Mouse (Mus musculus) liver, postnatal 0 days (tissue): ENCODE measurements at regions not wholly inside any gene's neighbourhood (a gene's known extent, or its start where the extent isn't known, plus 50 kb on each side); places are given as distances from the start of the nearest gene placed in this dataset.
"Not testable (repeated sequence)": the region's sequence is repeated elsewhere in the genome, so short reads cannot be mapped to it uniquely, and the experiment has no call there.

Experiments used
- ATAC-seq: fragments of 200-750 bp; cut with Nextera tagmentation; 2 replicates; pipeline ENCODE4 v1.8.0; 2017; ENCODE audit warnings: mild to moderate bottlenecking, moderate library complexity
- DNase-seq: peaks from one replicate; pipeline ENCODE4 v3.0.0-alpha.2; 2016
- H3K27ac ChIP-seq: fragments of 300-500 bp; sonication (generic); 2 replicates; pipeline ENCODE4 v1.5.1; 2014; ENCODE audit warnings: antibody characterized with exemption, moderate library complexity, mild to moderate bottlenecking, low read depth
- H3K27me3 ChIP-seq: fragments of 300-500 bp; sonication (generic); 2 replicates; pipeline ENCODE4 v1.6.1; 2014; ENCODE audit warnings: low read length, control low read depth, mixed read lengths; ENCODE audit not compliant: insufficient read depth
- H3K36me3 ChIP-seq: fragments of 300-500 bp; sonication (generic); replicated peaks from 2 replicates; pipeline ENCODE4 v1.6.1; 2014; ENCODE audit warnings: mild to moderate bottlenecking, control low read depth, low read length, moderate library complexity, mixed read lengths; ENCODE audit not compliant: insufficient read depth
- H3K4me1 ChIP-seq: fragments of 300-500 bp; sonication (generic); 2 replicates; pipeline ENCODE4 v1.6.1; 2014; ENCODE audit warnings: antibody characterized with exemption, mild to moderate bottlenecking, control low read depth; ENCODE audit not compliant: insufficient read depth
- H3K4me2 ChIP-seq: fragments of 300-500 bp; sonication (generic); 2 replicates; pipeline ENCODE4 v1.6.1; 2014; ENCODE audit warnings: low read depth, mild to moderate bottlenecking, low read length, moderate library complexity, mixed read lengths
- H3K4me3 ChIP-seq: fragments of 300-500 bp; sonication (generic); 2 replicates; pipeline ENCODE4 v1.5.1; 2014; ENCODE audit warnings: low read depth, low read length
- H3K9ac ChIP-seq: fragments of 300-500 bp; sonication (generic); replicated peaks from 2 replicates; pipeline ENCODE4 v1.6.1; 2014; ENCODE audit warnings: mild to moderate bottlenecking, moderate library complexity
- H3K9me3 ChIP-seq: fragments of 300-500 bp; sonication (generic); 2 replicates; pipeline ENCODE4 v1.6.1; 2016; ENCODE audit warnings: mild to moderate bottlenecking, control low read depth, low read length, mixed read lengths
- CTCF ChIP-seq: sonication (generic); IDR thresholded peaks from 2 replicates; pipeline ENCODE4 v1.5.1; 2016; ENCODE audit warnings: antibody characterized with exemption, low read depth
- EP300 ChIP-seq: IDR thresholded peaks from 2 replicates; pipeline ENCODE4 v1.6.1; 2016; ENCODE audit warnings: antibody characterized with exemption, low read depth, mild to moderate bottlenecking
- WGBS: fragments of 180-500 bp; shearing (Covaris S2); extraction: QIAGEN DNeasy Blood & Tissue Kit; methylation state at CpG from one replicate; pipeline ENCODE4 v1.1.7; 2014; ENCODE audit not compliant: insufficient replicate concordance; 5-methylcytosine and 5-hydroxymethylcytosine counted together

DNA sequence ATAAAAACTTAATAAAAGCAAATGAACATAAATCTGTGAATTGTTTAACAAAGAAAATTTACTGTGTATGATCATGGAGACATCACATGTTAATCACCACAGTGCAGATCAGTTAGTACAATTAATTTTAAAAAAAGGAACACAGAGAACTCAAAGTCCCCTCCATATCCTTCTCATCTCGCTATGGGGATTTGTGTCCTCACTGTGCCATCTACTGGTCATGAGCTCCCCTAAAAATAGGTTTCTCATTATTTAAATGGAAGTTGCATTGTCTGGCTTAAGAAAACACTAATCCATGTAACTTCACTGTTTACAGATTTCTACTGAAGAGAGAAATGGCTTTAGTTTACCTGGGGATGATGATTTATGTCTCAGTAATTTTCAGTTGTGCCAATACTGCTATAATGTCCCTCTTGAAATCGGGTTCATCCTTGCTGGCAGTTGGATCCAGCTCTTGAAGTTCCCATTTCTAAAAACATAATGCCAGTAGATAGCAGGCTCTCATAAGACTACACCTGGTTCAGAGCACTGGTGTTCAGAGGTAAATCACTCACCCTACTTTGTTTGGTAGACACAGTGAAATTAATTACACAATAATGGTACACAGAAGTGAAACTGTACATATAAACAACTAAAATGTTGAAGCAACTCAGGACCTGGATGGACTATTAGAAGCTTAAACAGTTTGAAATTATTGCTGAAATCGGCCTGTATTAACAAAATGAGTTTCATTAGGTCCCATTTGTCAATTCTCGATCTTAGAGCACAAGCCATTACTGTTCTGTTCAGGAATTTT lies 850.0 kb upstream of the Zfp386 start:
- no peak overlapping the region for H3K4me3 ChIP-seq
- H3K27me3 ChIP-seq = no peaks in the 10 kb centered on the region
- H3K9me3 ChIP-seq = no peaks in the 10 kb centered on the region
- H3K9ac ChIP-seq = no peak overlapping the region
- WGBS = 58% methylated on average over 4 of the region's 4 CpGs
- no peak overlapping the region for H3K27ac ChIP-seq
- H3K4me1 ChIP-seq = no peaks in the 10 kb centered on the region
- DNase-seq = no peak
- no peaks in the 10 kb centered on the region for H3K36me3 ChIP-seq
- no peak for ATAC-seq
- no peak overlapping the region for H3K4me2 ChIP-seq
- TF ChIP-seq EP300 (no peak), CTCF (peak; percentile 21; the same call in 1 of the 2 replicates)

GRCm38 (mm10) chr12:115207833-115208448 lies 839.6 kb upstream of the Zfp386 start:
- not testable (repeated sequence) for ATAC-seq, H3K9me3 ChIP-seq, H3K4me2 ChIP-seq, DNase-seq, H3K4me1 ChIP-seq, H3K9ac ChIP-seq, H3K4me3 ChIP-seq, H3K36me3 ChIP-seq, H3K27me3 ChIP-seq, H3K27ac ChIP-seq
- 68% methylated on average over 2 of the region's 2 CpGs for WGBS

DNA sequence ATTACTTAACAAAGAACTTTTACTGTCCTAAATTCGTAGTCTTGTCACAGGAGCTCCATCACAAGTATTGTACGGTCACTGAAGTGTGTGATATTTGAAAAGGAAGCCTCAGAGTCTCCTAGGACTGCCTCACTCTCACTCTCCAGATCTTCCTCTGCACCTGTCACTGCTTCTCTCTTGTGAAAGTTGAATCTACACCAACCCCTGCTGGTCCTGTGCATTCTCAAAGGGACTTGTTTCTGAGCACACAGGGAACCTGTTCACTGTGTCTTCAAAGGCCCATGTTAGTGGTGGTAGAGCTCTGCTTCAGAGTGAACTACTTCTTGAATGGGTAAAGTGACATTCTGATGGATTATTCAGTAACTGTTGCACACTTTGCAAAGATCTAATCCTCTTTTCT lies 824.9 kb upstream of the Zfp386 start:
- Histone ChIP-seq H3K27me3 (no peaks in the 10 kb centered on the region), H3K4me1 (no peaks in the 10 kb centered on the region), H3K4me3 (no peak overlapping the region), H3K27ac (no peak overlapping the region), H3K9ac (no peak overlapping the region), H3K36me3 (no peaks in the 10 kb centered on the region), H3K4me2 (no peak overlapping the region), H3K9me3 (no peaks in the 10 kb centered on the region)
- WGBS = 51% methylated on average over 2 of the region's 2 CpGs
- DNase-seq (no peak), ATAC-seq (no peak)
- TF ChIP-seq EP300 = no peak
- no peak for TF ChIP-seq CTCF

DNA sequence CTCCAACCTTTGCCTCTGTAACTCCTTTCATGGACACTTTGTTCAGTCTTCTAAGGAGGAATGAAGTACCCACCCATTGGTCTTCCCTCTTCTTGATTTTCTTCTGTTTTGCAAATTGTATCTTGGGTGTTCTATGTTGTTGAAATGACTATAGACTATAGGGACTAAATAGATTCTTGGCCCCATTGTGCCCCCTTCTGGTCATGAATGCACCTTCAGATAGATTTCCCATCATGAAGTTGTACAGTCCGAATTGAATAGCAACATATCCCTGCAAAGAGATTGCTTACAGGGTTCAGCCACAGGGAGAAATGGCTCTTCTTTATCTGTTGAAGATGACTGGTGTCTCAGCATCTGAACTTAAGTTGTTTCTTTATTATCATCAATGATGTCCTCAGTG lies 817.6 kb upstream of the Zfp386 start:
- Histone ChIP-seq H3K4me3 (no peak overlapping the region), H3K9ac (no peak overlapping the region), H3K36me3 (no peaks in the 10 kb centered on the region), H3K27me3 (no peaks in the 10 kb centered on the region), H3K27ac (no peak overlapping the region), H3K9me3 (no peaks in the 10 kb centered on the region), H3K4me1 (no peaks in the 10 kb centered on the region), H3K4me2 (no peak overlapping the region)
- no peak for TF ChIP-seq EP300
- peak; percentile 21; the same call in 1 of the 2 replicates for TF ChIP-seq CTCF
- no peak for DNase-seq
- WGBS = 56% methylated on average over 1 of the region's 1 CpGs
- no peak for ATAC-seq

- not testable (repeated sequence) for H3K4me3 ChIP-seq, H3K9me3 ChIP-seq, DNase-seq, H3K4me2 ChIP-seq, H3K9ac ChIP-seq, H3K36me3 ChIP-seq, H3K4me1 ChIP-seq, H3K27me3 ChIP-seq, ATAC-seq, H3K27ac ChIP-seq
- 41% methylated on average over 2 of the region's 2 CpGs for WGBS
Measured at GRCm38 (mm10) chr12:115242661-115243060, 804.9 kb upstream of the Zfp386 start.

GRCm38 (mm10) chr12:115247298-115247697 lies 800.2 kb upstream of the Zfp386 start:
- 61% methylated on average over 3 of the region's 3 CpGs for WGBS

More at GRCm38 (mm10) chr12:115247298-115247697, 800.2 kb upstream of the Zfp386 start:
- not testable (repeated sequence) for H3K4me3 ChIP-seq, H3K36me3 ChIP-seq, H3K9ac ChIP-seq, H3K4me2 ChIP-seq, H3K4me1 ChIP-seq, DNase-seq, H3K27me3 ChIP-seq, H3K27ac ChIP-seq, ATAC-seq, H3K9me3 ChIP-seq
